Mouse (Mus musculus) ES-Bruce4 (cell line): ENCODE measurements at regions not wholly inside any gene's neighbourhood (a gene's known extent, or its start where the extent isn't known, plus 50 kb on each side); places are given as distances from the start of the nearest gene placed in this dataset.

Experiments used
- CTCF ChIP-seq: IDR thresholded peaks from one replicate; pipeline ENCODE4 v1.8.1; 2011; ENCODE audit warnings: low read depth, low read length
- POLR2A ChIP-seq: IDR thresholded peaks from one replicate; pipeline ENCODE4 v1.8.1; 2011; ENCODE audit warnings: low read length; ENCODE audit not compliant: insufficient read depth

DNA sequence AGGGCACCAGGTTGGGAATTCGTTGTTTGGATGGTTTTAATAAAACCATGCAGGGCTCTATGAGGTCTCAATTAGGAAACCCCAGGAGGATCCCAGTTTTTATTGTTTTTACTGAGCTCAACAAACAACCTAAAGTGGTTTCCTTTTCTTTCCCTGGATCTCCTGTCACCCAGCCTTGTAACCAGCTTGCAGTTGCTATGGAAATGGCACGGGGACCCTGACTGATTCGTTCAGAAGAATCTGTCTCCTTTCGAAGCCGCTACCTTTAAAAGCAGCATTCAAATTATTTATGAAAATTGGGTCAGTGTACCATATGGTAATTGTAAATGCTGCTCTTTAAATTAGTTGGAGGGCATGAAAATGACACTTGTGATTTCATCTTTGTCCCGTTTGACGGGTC is 176.5 kb upstream of the Rhobtb1 start:
- TF ChIP-seq POLR2A: no peak
- TF ChIP-seq CTCF: no peak
